Mouse (Mus musculus) neutrophil, adult 5-6 weeks (primary cell): ENCODE measurements at regions not wholly inside any gene's neighbourhood (a gene's known extent, or its start where the extent isn't known, plus 50 kb on each side); places are given as distances from the start of the nearest gene placed in this dataset.

Experiments used
- ATAC-seq: fragments of 151-379, 151-347 bp; 2 replicates; pipeline ENCODE4 v1.8.0; 2017; ENCODE audit warnings: mild to moderate bottlenecking, moderate TSS enrichment; ENCODE audit not compliant: insufficient number of reproducible peaks, poor library complexity, low FRiP score, severe bottlenecking; ENCODE audit errors: extremely low read depth

DNA sequence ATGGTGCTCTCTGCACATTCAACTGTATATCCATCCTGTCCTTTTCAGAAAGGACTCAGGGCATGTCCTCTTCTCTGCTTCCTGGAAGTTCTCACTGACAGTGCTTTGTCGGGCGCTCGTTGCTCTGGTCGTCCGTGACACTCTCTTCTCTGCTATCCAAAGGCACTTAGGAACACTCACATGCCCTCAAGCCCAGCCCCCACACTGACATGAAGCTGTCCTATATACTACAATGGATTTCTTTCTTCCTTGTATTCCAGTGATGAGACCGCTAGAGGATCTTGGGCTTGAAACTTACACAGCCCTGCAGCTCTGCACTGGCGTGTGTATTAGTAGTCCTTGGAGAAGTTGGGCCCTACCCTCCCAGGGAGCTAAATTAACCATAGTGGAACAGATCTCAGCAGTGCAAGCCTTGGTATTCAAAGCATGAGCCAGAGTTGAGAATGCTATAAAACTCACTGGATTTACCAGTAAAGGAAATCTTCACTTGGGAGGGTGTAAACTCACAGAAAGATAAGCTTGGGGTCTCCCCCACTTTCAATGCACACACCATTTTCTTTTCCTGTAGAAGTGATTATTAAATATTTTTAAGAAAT is 205.3 kb downstream of the Mreg start:
- no peak for ATAC-seq

GRCm38 (mm10) chr1:72005956-72006355 is 206.2 kb downstream of the Mreg start:
- ATAC-seq, result no peak

- no peak for ATAC-seq
These were observed 206.6 kb downstream of the Mreg start for GRCm38 (mm10) chr1:72005550-72005949.

DNA sequence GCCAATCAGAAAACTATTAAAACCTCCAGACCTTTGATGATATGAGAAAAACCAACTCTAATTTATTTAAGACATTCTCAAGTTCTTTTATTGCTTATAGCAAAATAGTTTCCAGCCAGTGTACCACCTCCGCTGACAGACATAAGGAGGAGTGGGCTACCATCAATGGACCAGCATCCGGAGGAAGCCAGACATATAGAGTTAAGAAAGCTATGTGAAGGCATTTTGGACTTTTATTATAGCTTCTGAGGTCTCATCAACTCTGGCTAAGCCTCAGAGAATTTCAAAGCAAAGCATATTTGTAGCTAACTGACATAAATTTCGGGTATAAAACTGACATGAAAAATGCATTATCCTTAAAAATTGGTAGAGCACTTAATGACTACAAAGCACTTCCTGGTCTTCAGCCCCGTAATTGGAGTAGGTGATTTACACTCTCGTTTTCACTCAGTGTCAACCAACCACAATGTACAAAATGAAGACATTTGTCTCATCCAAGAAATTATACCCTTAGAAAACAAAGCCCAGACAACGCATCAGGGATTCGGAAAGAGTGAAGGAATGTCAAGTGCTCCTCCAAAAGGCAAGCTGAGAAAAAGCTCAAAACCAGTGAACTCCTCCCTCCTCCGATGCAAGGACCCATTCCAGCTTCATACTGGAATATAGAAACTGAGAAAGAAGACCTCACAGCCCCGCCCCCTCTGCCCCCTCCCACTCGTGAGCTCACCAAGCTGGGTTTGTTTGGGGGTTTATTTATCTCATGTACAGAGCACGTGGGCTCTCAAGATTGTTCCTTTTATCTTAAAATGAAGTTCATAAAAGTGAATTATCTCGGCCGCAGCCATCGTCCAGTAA is 208.5 kb downstream of the Mreg start:
- ATAC-seq, result no peak

DNA sequence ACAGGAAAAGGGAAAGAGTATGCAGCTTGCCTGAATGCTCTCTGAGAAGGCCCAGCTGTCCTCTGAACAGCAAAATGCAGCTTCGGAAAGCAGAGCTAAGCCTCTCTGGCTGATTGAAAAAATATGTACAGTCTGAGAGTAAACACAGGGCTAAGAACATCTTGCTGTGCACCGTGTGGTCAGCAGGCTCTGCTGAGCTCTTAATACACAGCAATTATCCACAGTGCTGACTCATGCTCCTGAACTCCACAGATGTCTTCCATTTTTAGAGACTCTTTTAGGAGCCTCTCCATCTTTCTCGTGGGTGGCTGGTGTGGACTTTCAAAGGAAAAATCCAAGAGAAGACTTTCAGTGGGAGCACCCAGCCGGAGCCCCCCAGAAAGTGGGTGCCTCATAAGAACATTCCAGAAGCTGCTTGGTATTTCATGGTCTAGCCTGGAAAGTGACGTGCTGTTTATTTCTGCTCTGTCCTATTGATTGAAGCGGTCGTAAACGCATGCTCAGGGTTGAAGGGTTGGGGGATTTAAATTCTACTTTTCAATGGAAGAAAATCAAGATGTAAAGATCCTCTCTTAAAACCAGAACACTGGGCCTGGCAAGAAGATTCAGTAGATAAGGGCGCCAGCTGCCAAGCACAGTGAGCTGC is 209.5 kb downstream of the Mreg start:
- ATAC-seq, result no peak

DNA sequence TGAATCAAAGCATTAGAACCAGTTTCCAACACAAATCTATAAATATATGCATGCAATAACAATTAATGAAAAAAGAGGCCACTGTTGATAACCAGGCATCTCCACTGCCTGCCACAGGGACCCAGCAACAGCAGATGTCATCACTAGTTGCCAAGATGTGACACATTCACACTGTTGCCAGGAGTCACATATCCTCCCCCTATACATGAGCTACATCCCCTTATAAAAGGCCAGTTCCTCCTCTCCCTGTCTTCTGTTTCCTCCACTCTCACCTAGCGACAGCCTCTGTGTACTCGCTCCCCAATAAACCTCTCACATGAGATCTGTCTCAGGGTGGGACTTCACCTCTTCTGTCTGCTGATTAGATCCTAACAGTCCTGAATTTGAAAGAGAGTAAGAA is 211.4 kb downstream of the Mreg start:
- ATAC-seq, result no peak

DNA sequence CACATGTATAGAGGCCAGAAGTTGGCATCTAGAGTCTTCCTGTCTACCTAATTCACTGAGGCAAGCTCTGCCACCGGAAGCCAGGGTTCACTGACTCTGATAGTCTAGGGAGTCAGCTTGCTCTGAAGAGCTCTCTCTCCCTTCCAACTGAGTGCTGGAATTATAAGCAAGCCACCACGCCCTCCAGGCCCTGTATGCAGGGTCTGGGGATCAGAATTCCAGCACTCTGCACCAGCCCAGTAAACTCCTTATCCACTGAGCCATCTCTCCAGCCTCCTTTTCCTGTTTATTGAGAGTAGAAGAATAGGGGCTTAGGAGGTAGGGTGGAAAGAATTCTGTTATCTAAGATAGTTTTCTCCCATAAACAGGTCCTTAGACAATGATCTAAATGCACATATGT is 215.3 kb downstream of the Mreg start:
- no peak for ATAC-seq

- no peak for ATAC-seq
These were observed 215.9 kb downstream of the Mreg start for GRCm38 (mm10) chr1:71996234-71996619.

DNA sequence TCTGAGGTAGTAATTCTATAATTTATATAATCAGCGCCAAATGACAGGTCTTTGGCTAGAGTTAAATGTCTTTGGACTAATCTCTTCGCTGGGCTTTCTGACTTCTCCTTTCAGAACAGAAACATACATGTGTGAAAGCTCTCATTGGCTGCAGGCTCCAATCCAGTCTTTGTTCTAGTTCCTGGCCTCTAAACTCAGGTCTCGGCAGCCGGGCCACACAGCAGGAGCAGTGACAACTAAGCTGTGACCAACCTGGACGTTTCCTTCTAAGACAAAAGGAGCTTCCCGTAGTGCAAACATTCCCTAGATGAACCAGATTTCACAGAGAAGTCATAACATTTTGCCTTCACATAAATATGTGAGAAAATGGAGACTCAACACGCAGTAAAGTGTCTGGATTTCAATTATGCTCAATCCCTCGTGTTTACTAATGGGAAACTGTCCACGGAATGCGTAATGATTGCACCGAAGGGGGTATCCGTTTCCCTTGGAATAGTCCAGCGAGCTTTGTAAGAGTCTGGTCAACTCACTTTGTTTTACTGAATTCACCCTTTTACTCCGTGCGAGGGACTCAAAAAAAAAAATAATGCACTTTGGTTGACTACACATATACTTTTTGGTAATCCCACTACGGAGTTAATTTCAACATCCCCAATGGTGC is 216.4 kb downstream of the Mreg start:
- no peak for ATAC-seq

- no peak for ATAC-seq
These were observed 221.2 kb downstream of the Mreg start for GRCm38 (mm10) chr1:71990936-71991335.

DNA sequence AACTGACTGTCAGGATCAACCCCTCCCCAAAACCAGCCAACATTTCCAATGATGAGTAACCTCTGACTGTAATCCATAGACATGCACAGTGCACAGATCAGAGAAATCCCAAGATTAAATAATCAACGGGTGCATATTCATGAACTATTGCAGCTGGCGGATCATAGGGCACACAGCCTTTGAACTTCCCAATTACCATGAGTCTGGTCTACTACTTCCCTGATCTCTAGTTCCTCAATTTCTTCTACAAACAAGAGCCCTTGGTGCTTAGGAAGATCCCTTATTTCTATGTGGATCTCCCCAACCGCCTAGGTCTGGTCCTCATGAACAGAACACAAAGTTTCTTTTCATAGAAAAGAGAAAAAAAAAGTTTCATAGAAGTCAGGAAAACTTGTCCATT is 224.0 kb downstream of the Mreg start:
- peak; percentile 55; the same call in 1 of the 2 replicates for ATAC-seq

DNA sequence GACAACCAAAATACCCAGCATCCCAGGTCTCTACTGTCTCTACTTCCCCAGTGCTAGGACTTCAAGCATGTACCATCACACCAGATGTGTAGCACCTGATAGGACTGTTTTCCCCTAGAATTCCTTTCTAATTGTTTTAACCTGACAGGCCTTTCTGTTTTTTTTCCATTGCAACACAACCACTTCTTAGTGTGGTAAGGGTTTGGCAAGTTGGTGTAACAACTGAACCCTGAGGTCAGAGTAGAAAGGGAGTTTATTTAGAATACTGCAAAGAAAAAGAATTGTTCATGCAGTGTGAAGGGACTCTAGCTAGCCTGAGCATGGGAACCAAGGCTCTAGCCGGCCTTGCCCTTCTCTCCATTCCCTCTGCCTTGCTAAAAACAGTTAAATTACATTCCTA is 226.1 kb downstream of the Mreg start:
- no peak for ATAC-seq

- no peak for ATAC-seq
These were observed 228.3 kb downstream of the Mreg start for GRCm38 (mm10) chr1:71983786-71984185.

GRCm38 (mm10) chr1:71982423-71983262 is 229.5 kb downstream of the Mreg start:
- ATAC-seq, result no peak

GRCm38 (mm10) chr1:71980624-71981023 is 231.5 kb downstream of the Mreg start:
- no peak for ATAC-seq

DNA sequence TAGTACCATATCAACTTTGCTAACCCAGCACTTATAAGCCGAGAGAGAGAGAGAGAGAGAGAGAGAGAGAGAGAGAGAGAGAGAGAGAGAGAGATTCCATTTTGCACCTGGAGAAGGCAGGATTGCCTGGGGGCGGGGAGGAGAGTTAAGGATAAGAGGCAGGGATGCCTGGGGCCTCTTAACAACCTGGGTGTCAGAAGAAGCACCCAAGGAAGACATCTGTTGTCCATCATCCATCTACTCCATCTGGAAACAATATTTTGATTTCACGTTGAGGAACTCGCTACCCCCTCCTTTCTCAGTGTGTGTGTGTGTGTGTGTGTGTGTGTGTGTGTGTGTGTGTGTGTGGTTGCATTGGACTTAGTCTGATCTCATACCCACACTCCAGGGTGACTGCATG is 232.8 kb downstream of the Mreg start:
- ATAC-seq, result no peak

GRCm38 (mm10) chr1:71977361-71977760 is 234.7 kb downstream of the Mreg start:
- no peak for ATAC-seq

DNA sequence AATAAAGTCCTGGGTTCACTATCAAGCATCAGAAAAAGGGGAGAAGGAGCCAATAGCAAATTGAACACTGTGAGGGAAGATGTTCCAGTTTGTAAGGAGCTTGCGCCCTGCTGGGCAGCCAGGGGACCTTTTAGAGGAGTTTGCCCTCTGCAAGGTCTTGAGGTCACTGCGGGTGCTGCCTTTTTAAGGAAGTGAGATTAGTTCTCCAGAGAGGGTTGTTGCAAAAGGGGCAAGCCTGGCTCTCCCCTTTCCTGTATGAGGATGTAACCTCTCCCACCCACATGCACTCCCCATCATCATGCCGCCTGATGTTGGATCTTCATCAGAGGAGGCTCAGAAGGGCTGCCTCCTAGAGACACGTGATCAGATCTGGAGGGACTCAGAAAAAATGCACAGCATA is 237.4 kb downstream of the Mreg start:
- peak; percentile 76 for ATAC-seq

DNA sequence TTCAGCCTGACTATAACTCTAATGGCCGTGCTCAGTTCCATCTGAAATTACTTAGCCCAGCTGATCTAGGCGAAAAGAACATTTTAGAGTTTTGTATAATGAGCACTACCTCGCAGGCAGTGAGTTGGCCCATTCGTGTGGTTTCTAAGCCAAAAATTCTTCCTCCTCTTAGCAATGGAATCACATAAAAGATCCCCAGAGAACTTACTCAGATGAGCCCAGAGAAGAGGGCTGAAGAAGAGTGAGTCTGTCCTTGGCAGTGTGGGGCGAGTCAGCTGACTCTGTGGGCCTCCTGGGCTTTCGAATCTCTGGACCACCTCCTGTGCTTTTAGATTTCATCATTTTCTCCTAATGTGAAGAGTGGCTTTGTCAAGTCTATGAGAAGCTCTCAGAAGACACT is 240.2 kb downstream of the Mreg start:
- ATAC-seq, result no peak
